Mouse (Mus musculus): ENCODE results near the gene Mtch1. TPM values are rescaled to one million over a fixed set of nuclear protein-coding genes. Genes with fewer than 3 reads are reported as not detected.

Gene Mtch1
- total RNA-seq, 2 experiments from 2014 or later, result 587 to 618 TPM

- TF ChIP-seq CTCF (conservative IDR thresholded peaks at IDR 0.05), result no peak
- DNase-seq (ENCODE audit: low spot score in 2 of 2), result no peak
- H3K4me3 ChIP-seq, result no peak overlapping the region
- H3K27ac ChIP-seq, result no peak overlapping the region
Observed at GRCm38 (mm10) chr17:29310056-29310623, 37.6 kb downstream of the Mtch1 start.

- Histone ChIP-seq H3K27ac (no peak overlapping the region), H3K4me3 (no peak overlapping the region)
- TF ChIP-seq CTCF (conservative IDR thresholded peaks at IDR 0.05), result no peak
- DNase-seq (ENCODE audit: low spot score in 2 of 2), result no peak
Observed at GRCm38 (mm10) chr17:29305871-29306270, 41.9 kb downstream of the Mtch1 start.

GRCm38 (mm10) chr17:29305058-29305806 lies 42.5 kb downstream of the Mtch1 start:
- TF ChIP-seq CTCF (conservative IDR thresholded peaks at IDR 0.05), result no peak
- Histone ChIP-seq H3K27ac (no peak overlapping the region), H3K4me3 (no peak overlapping the region)
- no peak for DNase-seq (ENCODE audit: low spot score in 2 of 2)

GRCm38 (mm10) chr17:29304376-29305057 lies 43.2 kb downstream of the Mtch1 start:
- no peak overlapping the region for H3K27ac ChIP-seq
- no peak overlapping the region for H3K4me3 ChIP-seq
- no peak for TF ChIP-seq CTCF (conservative IDR thresholded peaks at IDR 0.05)
- no peak for DNase-seq (ENCODE audit: low spot score in 2 of 2)

GRCm38 (mm10) chr17:29303856-29304255 lies 43.9 kb downstream of the Mtch1 start:
- TF ChIP-seq CTCF (conservative IDR thresholded peaks at IDR 0.05), result no peak
- Histone ChIP-seq H3K4me3 (no peak overlapping the region), H3K27ac (no peak overlapping the region)
- DNase-seq (ENCODE audit: low spot score in 2 of 2), result no peak

GRCm38 (mm10) chr17:29303087-29303486 lies 44.6 kb downstream of the Mtch1 start:
- peak; percentile 62 for TF ChIP-seq CTCF (conservative IDR thresholded peaks at IDR 0.05)
- no peak overlapping the region for H3K27ac ChIP-seq
- no peak for DNase-seq (ENCODE audit: low spot score in 2 of 2)
- no peak overlapping the region for H3K4me3 ChIP-seq

GRCm38 (mm10) chr17:29302149-29302548 lies 45.6 kb downstream of the Mtch1 start:
- no peak for TF ChIP-seq CTCF (conservative IDR thresholded peaks at IDR 0.05)
- DNase-seq (ENCODE audit: low spot score in 2 of 2), result no peak
- Histone ChIP-seq H3K4me3 (no peak overlapping the region), H3K27ac (no peak overlapping the region; the same call in 1 of the 2 replicates)

GRCm38 (mm10) chr17:29301421-29301820 lies 46.3 kb downstream of the Mtch1 start:
- Histone ChIP-seq H3K4me3 (no peak overlapping the region), H3K27ac (peak overlapping the region; percentile 64)
- DNase-seq (ENCODE audit: low spot score in 2 of 2), result no peak
- no peak for TF ChIP-seq CTCF (conservative IDR thresholded peaks at IDR 0.05)

- TF ChIP-seq CTCF (conservative IDR thresholded peaks at IDR 0.05), result no peak
- no peak for DNase-seq (ENCODE audit: low spot score in 2 of 2)
- no peak overlapping the region for H3K4me3 ChIP-seq
- H3K27ac ChIP-seq, result peak overlapping the region; percentile 64
Observed at GRCm38 (mm10) chr17:29300926-29301325, 46.8 kb downstream of the Mtch1 start.

GRCm38 (mm10) chr17:29299282-29299681 lies 48.5 kb downstream of the Mtch1 start:
- H3K27ac ChIP-seq, result no peak overlapping the region
- TF ChIP-seq CTCF (conservative IDR thresholded peaks at IDR 0.05), result no peak
- no peak for DNase-seq (ENCODE audit: low spot score in 2 of 2)
- no peak overlapping the region for H3K4me3 ChIP-seq

- peak; percentile 53 for TF ChIP-seq CTCF (conservative IDR thresholded peaks at IDR 0.05)
- Histone ChIP-seq H3K27ac (no peak overlapping the region), H3K4me3 (no peak overlapping the region)
- DNase-seq (ENCODE audit: low spot score in 2 of 2), result no peak
Observed at GRCm38 (mm10) chr17:29297813-29298212, 49.9 kb downstream of the Mtch1 start.

- TF ChIP-seq CTCF (conservative IDR thresholded peaks at IDR 0.05), result no peak
- H3K4me3 ChIP-seq, result no peak overlapping the region
- DNase-seq (ENCODE audit: low spot score in 2 of 2), result no peak
- no peak overlapping the region for H3K27ac ChIP-seq
Observed at GRCm38 (mm10) chr17:29297321-29297720, 50.4 kb downstream of the Mtch1 start.

GRCm38 (mm10) chr17:29295835-29296234 lies 51.9 kb downstream of the Mtch1 start:
- Histone ChIP-seq H3K27ac (no peak overlapping the region), H3K4me3 (no peak overlapping the region)
- no peak for DNase-seq (ENCODE audit: low spot score in 2 of 2)
- TF ChIP-seq CTCF (conservative IDR thresholded peaks at IDR 0.05), result no peak
